Mouse (Mus musculus) midbrain, embryonic 12.5 days (tissue): ENCODE measurements around the gene Themis2. TPM values are rescaled to one million over a fixed set of nuclear protein-coding genes. Genes with fewer than 3 reads are reported as not detected.
"Not testable (repeated sequence)": the region's sequence is repeated elsewhere in the genome, so short reads cannot be mapped to it uniquely, and the experiment has no call there.

ENCODE experiments used
- ATAC-seq: fragments of 200-750 bp; cut with Nextera tagmentation; 2 replicates; pipeline ENCODE4 v1.8.0; 2017; ENCODE audit warnings: low read depth, moderate TSS enrichment, moderate library complexity; ENCODE audit not compliant: low FRiP score
- H3K27ac ChIP-seq: fragments of 300-500 bp; sonication (generic); replicated peaks from 2 replicates; pipeline ENCODE4 v1.5.1; 2016; ENCODE audit warnings: mild to moderate bottlenecking
- H3K27me3 ChIP-seq: fragments of 300-500 bp; sonication (generic); 2 replicates; pipeline ENCODE4 v1.6.1; 2016; ENCODE audit warnings: mild to moderate bottlenecking
- H3K36me3 ChIP-seq: fragments of 300-500 bp; sonication (generic); 2 replicates; pipeline ENCODE4 v1.6.1; 2016
- H3K4me1 ChIP-seq: fragments of 300-500 bp; sonication (generic); 2 replicates; pipeline ENCODE4 v1.6.1; 2016
- H3K4me2 ChIP-seq: fragments of 300-500 bp; sonication (generic); replicated peaks from 2 replicates; pipeline ENCODE4 v1.6.1; 2016; ENCODE audit warnings: mild to moderate bottlenecking, moderate library complexity
- H3K4me3 ChIP-seq: fragments of 300-500 bp; sonication (generic); 2 replicates; pipeline ENCODE4 v1.5.1; 2016; ENCODE audit warnings: mild to moderate bottlenecking
- H3K9ac ChIP-seq: fragments of 300-500 bp; sonication (generic); replicated peaks from 2 replicates; pipeline ENCODE4 v1.6.1; 2016; ENCODE audit warnings: mild to moderate bottlenecking, moderate library complexity
- H3K9me3 ChIP-seq: fragments of 300-500 bp; sonication (generic); 2 replicates; pipeline ENCODE4 v1.6.1; 2016; ENCODE audit warnings: mild to moderate bottlenecking
- WGBS: fragments of 180-500 bp; shearing (Covaris S2); methylation state at CpG from one replicate; pipeline ENCODE4 v1.1.7; 2016; 5-methylcytosine and 5-hydroxymethylcytosine counted together
- polyA plus RNA-seq: library from polyadenylated mRNA; unstranded; fragments of >200 nt; fragmentation: Nextera tagmentation; extraction: Ambion mirVana; gene quantifications from 2 replicates; pipeline ENCODE4 v1.2.1, GENCODE M21; 2016

The Themis2 gene
- polyA plus RNA-seq, 1 experiment from 2014 or later, result 1.1 TPM

DNA sequence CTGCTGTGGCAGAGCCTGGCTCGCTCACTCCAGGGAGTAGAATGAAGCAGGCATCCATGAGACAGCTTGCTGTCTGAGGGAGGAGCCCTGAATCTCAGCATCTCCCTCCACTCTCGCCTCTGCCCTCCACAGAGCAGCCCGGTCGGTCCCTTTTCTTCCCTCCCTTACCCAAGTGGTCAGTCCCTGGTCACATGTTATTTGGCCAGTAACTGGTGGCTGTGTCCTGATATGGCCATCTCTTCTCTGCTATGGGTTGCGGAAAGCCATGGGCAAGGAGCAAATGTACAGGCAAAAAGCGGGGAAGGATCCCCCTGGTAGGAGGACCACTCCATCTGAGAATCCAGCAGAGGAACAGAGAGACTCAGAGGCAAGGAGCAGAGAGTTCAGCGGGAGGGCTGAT lies 1.0 kb downstream of the Themis2 start:
- Histone ChIP-seq H3K4me2 (no peak overlapping the region), H3K36me3 (no peaks in the 10 kb centered on the region), H3K9ac (no peak overlapping the region), H3K4me1 (peaks cover 8% of the 10 kb centered on the region), H3K27me3 (peaks cover 32% of the 10 kb centered on the region), H3K27ac (no peak overlapping the region), H3K4me3 (no peak overlapping the region), H3K9me3 (no peaks in the 10 kb centered on the region)
- ATAC-seq, result no peak
- 58% methylated on average over 7 of the region's 7 CpGs for WGBS

- no peak overlapping the region for H3K4me2 ChIP-seq
- peaks cover 32% of the 10 kb centered on the region for H3K27me3 ChIP-seq
- no peaks in the 10 kb centered on the region for H3K36me3 ChIP-seq
- no peak overlapping the region for H3K9ac ChIP-seq
- WGBS, result 74% methylated on average over 8 of the region's 8 CpGs
- H3K9me3 ChIP-seq, result no peaks in the 10 kb centered on the region
- no peak for ATAC-seq
- H3K4me1 ChIP-seq, result peaks cover 8% of the 10 kb centered on the region
- H3K27ac ChIP-seq, result no peak overlapping the region
- H3K4me3 ChIP-seq, result no peak overlapping the region
Observed at GRCm38 (mm10) chr4:132794760-132795159, 1.4 kb downstream of the Themis2 start.

- Histone ChIP-seq H3K27ac (no peak overlapping the region), H3K4me1 (peaks cover 8% of the 10 kb centered on the region), H3K27me3 (peaks cover 32% of the 10 kb centered on the region), H3K36me3 (no peaks in the 10 kb centered on the region), H3K9ac (no peak overlapping the region), H3K9me3 (no peaks in the 10 kb centered on the region), H3K4me2 (no peak overlapping the region), H3K4me3 (no peak overlapping the region)
- WGBS, result 85% methylated on average over 9 of the region's 9 CpGs
- ATAC-seq, result no peak
Observed at GRCm38 (mm10) chr4:132794028-132794427, 2.2 kb downstream of the Themis2 start.

- not testable (repeated sequence) for H3K4me2 ChIP-seq, H3K9ac ChIP-seq, ATAC-seq, H3K9me3 ChIP-seq, H3K4me3 ChIP-seq, H3K27ac ChIP-seq, H3K4me1 ChIP-seq, H3K36me3 ChIP-seq
- WGBS, result 92% methylated on average over 9 of the region's 9 CpGs
- peaks cover 32% of the 10 kb centered on the region for H3K27me3 ChIP-seq
Observed at GRCm38 (mm10) chr4:132793322-132794004, 2.7 kb downstream of the Themis2 start.

GRCm38 (mm10) chr4:132789731-132790130 lies 6.5 kb downstream of the Themis2 start:
- no peak overlapping the region for H3K27ac ChIP-seq
- no peak overlapping the region for H3K9ac ChIP-seq
- H3K4me1 ChIP-seq, result no peaks in the 10 kb centered on the region
- WGBS, result 86% methylated on average over 8 of the region's 8 CpGs
- H3K36me3 ChIP-seq, result no peaks in the 10 kb centered on the region
- H3K4me2 ChIP-seq, result no peak overlapping the region
- no peaks in the 10 kb centered on the region for H3K9me3 ChIP-seq
- H3K27me3 ChIP-seq, result peaks cover 5% of the 10 kb centered on the region
- no peak for ATAC-seq
- H3K4me3 ChIP-seq, result no peak overlapping the region

DNA sequence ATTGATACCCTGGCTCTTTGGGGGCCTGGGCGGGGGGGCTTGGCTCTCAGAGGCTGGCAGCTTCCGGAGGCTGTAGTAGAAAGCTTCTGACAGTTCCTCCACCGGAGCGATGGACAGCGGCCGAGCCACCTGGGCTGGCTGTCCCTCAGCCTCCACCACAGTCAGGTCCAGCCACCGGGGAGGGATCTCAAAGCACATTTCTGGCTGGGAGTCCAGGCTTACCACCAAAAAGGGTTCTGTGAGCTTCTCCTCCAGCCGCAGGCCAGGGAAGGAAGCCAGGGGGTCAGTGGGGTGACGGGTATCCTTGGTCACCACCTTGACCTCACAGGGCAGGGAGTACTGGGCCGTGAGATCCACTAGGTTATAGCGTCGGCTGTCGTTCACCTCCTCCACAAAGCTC lies 11.0 kb downstream of the Themis2 start:
- H3K36me3 ChIP-seq, result no peaks in the 10 kb centered on the region
- ATAC-seq, result no peak
- no peaks in the 10 kb centered on the region for H3K27me3 ChIP-seq
- H3K4me2 ChIP-seq, result no peak overlapping the region
- no peak overlapping the region for H3K27ac ChIP-seq
- no peak overlapping the region for H3K9ac ChIP-seq
- H3K4me1 ChIP-seq, result no peaks in the 10 kb centered on the region
- 89% methylated on average over 13 of the region's 13 CpGs for WGBS
- H3K4me3 ChIP-seq, result no peak overlapping the region
- no peaks in the 10 kb centered on the region for H3K9me3 ChIP-seq

DNA sequence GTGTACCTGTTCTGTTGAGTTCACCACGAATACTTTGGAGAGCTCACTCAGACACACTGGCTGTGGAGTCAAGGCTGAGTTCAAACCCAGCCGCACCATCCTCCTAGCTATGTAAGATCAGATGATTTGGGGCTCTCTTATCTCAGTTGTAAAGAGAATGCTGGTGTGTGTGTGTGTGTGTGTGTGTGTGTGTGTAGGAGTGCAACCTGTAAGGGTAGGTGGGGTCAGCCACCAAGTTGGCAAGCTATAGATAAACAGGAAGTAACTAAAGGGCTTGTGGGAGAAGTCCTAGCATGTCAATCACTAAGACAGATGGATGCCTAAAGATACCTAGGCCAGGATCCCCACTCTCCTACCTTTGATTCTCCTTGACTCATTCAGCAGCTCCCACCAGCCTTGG lies 12.5 kb downstream of the Themis2 start:
- no peak overlapping the region for H3K9ac ChIP-seq
- H3K36me3 ChIP-seq, result peaks cover 10% of the 10 kb centered on the region
- H3K27ac ChIP-seq, result no peak overlapping the region
- WGBS, result 93% methylated on average over 2 of the region's 2 CpGs
- ATAC-seq, result no peak
- H3K4me2 ChIP-seq, result no peak overlapping the region
- no peaks in the 10 kb centered on the region for H3K4me1 ChIP-seq
- no peaks in the 10 kb centered on the region for H3K27me3 ChIP-seq
- no peak overlapping the region for H3K4me3 ChIP-seq
- no peaks in the 10 kb centered on the region for H3K9me3 ChIP-seq

DNA sequence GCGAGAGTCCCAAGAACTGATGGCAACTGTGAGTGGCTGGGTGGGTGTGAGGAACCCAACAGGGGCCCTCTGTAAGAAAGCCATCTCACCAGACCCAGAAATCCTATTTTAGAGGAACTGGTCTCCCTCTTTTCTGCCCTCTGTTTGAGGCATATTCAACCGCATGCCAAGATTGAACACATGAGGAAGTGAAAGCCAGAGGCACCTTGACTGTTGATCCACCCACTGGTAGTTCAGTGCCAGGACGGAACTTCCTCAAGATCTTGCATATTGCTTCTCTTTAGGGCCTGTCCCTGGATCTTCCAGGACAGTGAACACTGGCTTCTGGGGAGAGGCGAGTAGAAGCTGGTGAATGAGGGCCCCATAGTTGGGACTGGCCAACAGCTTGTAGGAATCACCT lies 15.9 kb downstream of the Themis2 start:
- 89% methylated on average over 4 of the region's 4 CpGs for WGBS

DNA sequence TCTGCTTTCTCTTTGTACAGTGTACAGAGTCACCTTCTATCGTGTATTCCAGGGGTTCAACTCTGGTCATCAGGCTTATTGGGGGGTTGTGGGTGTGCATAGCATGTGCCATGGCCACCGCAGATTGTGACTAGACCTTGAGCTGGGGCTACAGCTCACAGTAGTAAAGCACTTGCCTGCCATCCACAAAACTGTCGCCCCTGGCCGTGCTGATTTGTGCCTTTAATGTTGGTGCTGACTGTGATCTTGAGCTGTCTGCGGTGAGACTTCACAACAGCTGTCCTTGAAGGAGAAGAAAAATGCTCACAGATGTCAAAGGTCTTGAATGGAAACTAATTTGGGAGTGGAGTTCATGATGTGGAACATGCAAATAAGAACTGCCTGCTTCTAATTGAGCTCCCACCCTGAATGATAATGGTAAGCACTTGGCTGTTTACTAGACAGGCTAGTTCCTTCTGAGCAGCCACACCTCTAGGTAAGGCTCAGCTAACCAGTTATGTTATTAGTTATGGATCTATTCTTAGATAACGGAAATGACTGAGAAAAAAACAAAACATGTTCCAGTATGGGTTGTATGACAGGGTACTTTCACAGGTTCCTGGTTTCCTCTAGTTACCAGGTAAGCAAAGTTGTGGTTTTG lies 17.5 kb downstream of the Themis2 start:
- WGBS, result 94% methylated on average over 6 of the region's 6 CpGs
- ATAC-seq, result no peak
- no peak overlapping the region for H3K27ac ChIP-seq
- H3K4me1 ChIP-seq, result no peaks in the 10 kb centered on the region
- H3K9me3 ChIP-seq, result no peaks in the 10 kb centered on the region
- no peak overlapping the region for H3K4me3 ChIP-seq
- peaks cover 59% of the 10 kb centered on the region for H3K36me3 ChIP-seq
- H3K27me3 ChIP-seq, result no peaks in the 10 kb centered on the region
- H3K4me2 ChIP-seq, result no peak overlapping the region
- H3K9ac ChIP-seq, result no peak overlapping the region

More for the DNA sequence above, 15.9 kb downstream of the Themis2 start:
- no peaks in the 10 kb centered on the region for H3K9me3 ChIP-seq
- no peak overlapping the region for H3K27ac ChIP-seq
- no peak overlapping the region for H3K4me2 ChIP-seq
- H3K4me1 ChIP-seq, result no peaks in the 10 kb centered on the region
- no peak for ATAC-seq
- H3K27me3 ChIP-seq, result no peaks in the 10 kb centered on the region
- peaks cover 44% of the 10 kb centered on the region for H3K36me3 ChIP-seq
- no peak overlapping the region for H3K4me3 ChIP-seq
- H3K9ac ChIP-seq, result no peak overlapping the region

GRCm38 (mm10) chr4:132776764-132777163 lies 19.4 kb downstream of the Themis2 start:
- Histone ChIP-seq H3K27me3 (no peaks in the 10 kb centered on the region), H3K4me2 (no peak overlapping the region), H3K4me1 (no peaks in the 10 kb centered on the region), H3K9ac (no peak overlapping the region), H3K36me3 (peaks cover 74% of the 10 kb centered on the region), H3K27ac (no peak overlapping the region), H3K9me3 (no peaks in the 10 kb centered on the region), H3K4me3 (no peak overlapping the region)
- ATAC-seq, result no peak
- 92% methylated on average over 5 of the region's 5 CpGs for WGBS

GRCm38 (mm10) chr4:132774905-132775304 lies 21.3 kb downstream of the Themis2 start:
- ATAC-seq, result no peak
- Histone ChIP-seq H3K27ac (no peak overlapping the region), H3K4me2 (no peak overlapping the region)

GRCm38 (mm10) chr4:132771776-132772175 lies 24.4 kb downstream of the Themis2 start:
- H3K4me3 ChIP-seq, result no peak overlapping the region
- H3K9me3 ChIP-seq, result no peaks in the 10 kb centered on the region
- H3K27ac ChIP-seq, result no peak overlapping the region
- H3K27me3 ChIP-seq, result no peaks in the 10 kb centered on the region
- peaks cover 60% of the 10 kb centered on the region for H3K36me3 ChIP-seq
- H3K4me1 ChIP-seq, result peaks cover 12% of the 10 kb centered on the region
- no peak overlapping the region for H3K9ac ChIP-seq
- WGBS, result 95% methylated on average over 9 of the region's 9 CpGs
- H3K4me2 ChIP-seq, result no peak overlapping the region
- ATAC-seq, result no peak

More at GRCm38 (mm10) chr4:132774905-132775304, 21.3 kb downstream of the Themis2 start:
- no peak overlapping the region for H3K4me3 ChIP-seq
- H3K36me3 ChIP-seq, result peaks cover 89% of the 10 kb centered on the region
- no peaks in the 10 kb centered on the region for H3K9me3 ChIP-seq
- no peaks in the 10 kb centered on the region for H3K4me1 ChIP-seq
- no peaks in the 10 kb centered on the region for H3K27me3 ChIP-seq
- WGBS, result 87% methylated on average over 3 of the region's 3 CpGs
- no peak overlapping the region for H3K9ac ChIP-seq
